Mouse (Mus musculus) liver, postnatal 0 days (tissue): ENCODE results near the gene Upf3b.

Source experiments
- CTCF ChIP-seq: sonication (generic); IDR thresholded peaks from 2 replicates; pipeline ENCODE4 v1.5.1; 2016; ENCODE audit warnings: antibody characterized with exemption, low read depth
- EP300 ChIP-seq: IDR thresholded peaks from 2 replicates; pipeline ENCODE4 v1.6.1; 2016; ENCODE audit warnings: antibody characterized with exemption, low read depth, mild to moderate bottlenecking

DNA sequence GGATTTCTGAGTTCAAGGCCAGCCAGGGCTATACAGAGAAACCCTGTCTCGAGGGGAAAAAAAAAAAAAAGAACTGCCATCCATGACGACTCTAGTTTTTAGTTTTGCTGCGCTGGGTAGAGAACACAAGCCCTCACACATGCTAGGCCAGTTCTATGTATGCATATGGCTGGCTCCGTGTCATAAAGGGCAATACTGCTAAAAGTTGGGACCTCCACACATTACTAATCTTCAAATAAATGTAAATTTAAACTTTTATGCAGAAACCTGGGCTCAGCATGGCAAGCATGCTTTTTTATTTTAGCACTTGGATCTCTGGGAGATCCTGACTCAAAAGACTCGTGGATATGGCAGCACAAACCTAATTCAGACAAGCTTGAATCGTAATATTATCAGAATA, 28.9 kb downstream of the Upf3b start:
- TF ChIP-seq CTCF (no peak), EP300 (no peak)
